Mouse (Mus musculus): Measurements from ENCODE around the gene Fam90a1a. TPM values are rescaled to one million over a fixed set of nuclear protein-coding genes. Genes with fewer than 3 reads are reported as not detected.

Fam90a1a gene
- polyA plus RNA-seq, 1 experiment = not detected

GRCm38 (mm10) chr8:22013034-22013707 lies 54.7 kb downstream of the Fam90a1a start:
- Histone ChIP-seq H3K79me2 (ENCODE audit: control insufficient read depth, insufficient read depth) (no peaks in the 10 kb centered on the region), H3ac (ENCODE audit: control insufficient read depth, insufficient read length) (no peak overlapping the region), H3K27me3 (ENCODE audit: control insufficient read depth, insufficient read depth, insufficient read length) (peaks cover 8% of the 10 kb centered on the region), H3K4me2 (ENCODE audit: low read depth) (no peak overlapping the region), H3K4me3 (no peak overlapping the region), H3K36me3 (ENCODE audit: control insufficient read depth, insufficient read depth) (no peaks in the 10 kb centered on the region)
- TF ChIP-seq CEBPB (IDR thresholded peaks at IDR 0.05; ENCODE audit: insufficient read depth, poor library complexity, severe bottlenecking) (no peak), MAX (IDR thresholded peaks at IDR 0.05; ENCODE audit: low read depth) (no peak), TCF12 (IDR thresholded peaks at IDR 0.05; ENCODE audit: insufficient read depth, poor library complexity, severe bottlenecking) (no peak), POLR2AphosphoS2 (IDR thresholded peaks at IDR 0.05; ENCODE audit: insufficient read length, low read depth) (no peak), USF1 (IDR thresholded peaks at IDR 0.05; ENCODE audit: low read depth) (no peak), MYOD1 (IDR thresholded peaks at IDR 0.05; ENCODE audit: control insufficient read depth in 1 of 3, insufficient read length in 2 of 3, low read depth in 2 of 3) (no peak), E2F4 (IDR thresholded peaks at IDR 0.05; ENCODE audit: insufficient read depth) (no peak), REST (IDR thresholded peaks at IDR 0.05; ENCODE audit: insufficient read depth, insufficient read length) (no peak), SRF (IDR thresholded peaks at IDR 0.05; ENCODE audit: control insufficient read depth, insufficient read length, low read depth) (no peak), MYOG (IDR thresholded peaks at IDR 0.05; ENCODE audit: control insufficient read depth in 1 of 3, insufficient read depth in 1 of 3, insufficient read length in 2 of 3, low read depth in 2 of 3) (no peak), POLR2A (IDR thresholded peaks at IDR 0.05; ENCODE audit: insufficient read length, low read depth) (no peak), TCF3 (IDR thresholded peaks at IDR 0.05; ENCODE audit: insufficient read length, low read depth) (no peak)

Other genes starting within 250 kb of the Fam90a1a start
- not detected for gene Defa24, start 224.2 kb upstream of the Fam90a1a start, polyA plus RNA-seq (2012; fragmentation: generic; extraction: Trizol)
- not detected for gene Defb50, start 135.2 kb upstream of the Fam90a1a start, polyA plus RNA-seq (2012; fragmentation: generic; extraction: Trizol)
- not detected for gene Defb2, start 118.8 kb upstream of the Fam90a1a start, polyA plus RNA-seq (2012; fragmentation: generic; extraction: Trizol)
- not detected for gene Defb10, start 99.8 kb upstream of the Fam90a1a start, polyA plus RNA-seq (2012; fragmentation: generic; extraction: Trizol)
- not detected for gene Defb9, start 73.3 kb upstream of the Fam90a1a start, polyA plus RNA-seq (2012; fragmentation: generic; extraction: Trizol)
- not detected for gene Defb11, start 52.3 kb upstream of the Fam90a1a start, polyA plus RNA-seq (2012; fragmentation: generic; extraction: Trizol)
- gene Defb15, start 26.0 kb upstream of the Fam90a1a start, polyA plus RNA-seq (2012; fragmentation: generic; extraction: Trizol) = not detected
- gene Defb35, start 20.4 kb upstream of the Fam90a1a start, polyA plus RNA-seq (2012; fragmentation: generic; extraction: Trizol) = not detected
- gene Defb13, start 12.0 kb upstream of the Fam90a1a start, polyA plus RNA-seq (2012; fragmentation: generic; extraction: Trizol) = not detected
- not detected for gene Ccdc70, start 11.1 kb downstream of the Fam90a1a start, polyA plus RNA-seq (2012; fragmentation: generic; extraction: Trizol)
- gene Atp7b, start 101.6 kb downstream of the Fam90a1a start, polyA plus RNA-seq (2012; fragmentation: generic; extraction: Trizol) = 0.05 TPM
- gene Alg11, start 102.0 kb downstream of the Fam90a1a start, polyA plus RNA-seq (2012; fragmentation: generic; extraction: Trizol) = 3.5 TPM
- not detected for gene Nek5, start 166.3 kb downstream of the Fam90a1a start, polyA plus RNA-seq (2012; fragmentation: generic; extraction: Trizol)
- gene Nek3, start 207.7 kb downstream of the Fam90a1a start, polyA plus RNA-seq (2012; fragmentation: generic; extraction: Trizol) = 3.6 TPM
- gene Ckap2, start 227.1 kb downstream of the Fam90a1a start, polyA plus RNA-seq (2012; fragmentation: generic; extraction: Trizol) = 7.6 TPM
- 19.1 TPM for gene Vps36, start 234.1 kb downstream of the Fam90a1a start, polyA plus RNA-seq (2012; fragmentation: generic; extraction: Trizol)